Mouse (Mus musculus) heart, postnatal 0 days (tissue): Measurements from ENCODE around the gene Lamb3.

Experiments
- CTCF ChIP-seq: IDR thresholded peaks from 2 replicates; pipeline ENCODE4 v1.5.1; 2016; ENCODE audit warnings: antibody characterized with exemption, control low read depth, low read depth
- EP300 ChIP-seq: IDR thresholded peaks from 2 replicates; pipeline ENCODE4 v1.6.1; 2016; ENCODE audit warnings: antibody characterized with exemption, low read depth

DNA sequence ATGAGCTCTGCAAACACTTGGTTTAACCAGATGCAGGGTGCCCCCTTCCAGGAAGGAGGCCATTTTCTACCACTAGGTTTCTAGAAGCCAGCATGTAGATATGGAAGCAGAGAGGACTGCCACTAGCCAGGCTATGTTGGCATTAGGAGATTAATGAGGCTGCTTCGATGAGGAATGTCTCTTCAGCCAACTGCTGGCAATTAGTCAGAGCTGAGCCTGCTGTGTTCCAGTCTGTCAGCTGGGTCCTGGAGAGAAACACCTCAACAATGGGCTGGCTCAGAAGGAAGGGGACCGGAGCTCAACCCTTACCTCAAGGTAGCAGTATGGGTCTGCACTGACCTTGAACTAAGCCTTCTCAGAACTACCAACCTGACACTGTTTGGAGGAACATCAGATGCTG lies 179.7 kb downstream of the Lamb3 start:
- TF ChIP-seq CTCF (no peak), EP300 (no peak)
